Mouse (Mus musculus): ENCODE data around the gene H2-M5. TPM values are rescaled to one million over a fixed set of nuclear protein-coding genes. Genes with fewer than 3 reads are reported as not detected.

The H2-M5 gene
- polyA plus RNA-seq, 1 experiment from 2014 or later: 1.7 TPM

- Histone ChIP-seq H3K4me2 (replicated peaks) (peak overlapping the region; percentile 84), H3K9me3 (no peaks in the 10 kb centered on the region), H3K27ac (no peak overlapping the region), H3K36me3 (peaks cover 7% of the 10 kb centered on the region; the same call in 1 of the 2 replicates), H3K4me3 (peak overlapping the region; percentile 61), H3K27me3 (replicated peaks) (no peaks in the 10 kb centered on the region), H3K9ac (peak overlapping the region; percentile 77), H3K4me1 (peaks cover 11% of the 10 kb centered on the region)
- ATAC-seq (ENCODE audit: low FRiP score, low read depth): peak; percentile 21; the same call in 1 of the 2 replicates
- WGBS: 10% methylated on average over 12 of the region's 12 CpGs
Observed at GRCm38 (mm10) chr17:36958884-36959283, 30.5 kb downstream of the H2-M5 start.

- WGBS: under 1% methylated on average over 46 of the region's 46 CpGs
- peak; percentile 98 for ATAC-seq (ENCODE audit: low FRiP score, low read depth)
Observed at GRCm38 (mm10) chr17:36957999-36958743, 31.2 kb downstream of the H2-M5 start, which contains the start of the genes Znrd1 and Znrd1as. Gene Znrd1 (minus strand): TSS chr17:36958559. Gene Znrd1as (plus strand): TSS chr17:36958592.

GRCm38 (mm10) chr17:36953062-36953461, 36.3 kb downstream of the H2-M5 start:
- no peak for ATAC-seq (ENCODE audit: low FRiP score, low read depth)
- H3K27me3 ChIP-seq (replicated peaks): no peaks in the 10 kb centered on the region
- H3K9me3 ChIP-seq: no peaks in the 10 kb centered on the region
- H3K4me1 ChIP-seq: peaks cover 12% of the 10 kb centered on the region
- no peak overlapping the region for H3K4me2 ChIP-seq (replicated peaks)
- no peak overlapping the region for H3K4me3 ChIP-seq
- no peak overlapping the region for H3K9ac ChIP-seq
- H3K27ac ChIP-seq: no peak overlapping the region
- peaks cover 15% of the 10 kb centered on the region; the same call in 1 of the 2 replicates for H3K36me3 ChIP-seq
- 93% methylated on average over 1 of the region's 1 CpGs for WGBS

More at GRCm38 (mm10) chr17:36957999-36958743, 31.2 kb downstream of the H2-M5 start, which contains the start of the genes Znrd1 and Znrd1as:
- Histone ChIP-seq H3K36me3 (peaks cover 7% of the 10 kb centered on the region; the same call in 1 of the 2 replicates), H3K27me3 (replicated peaks) (no peaks in the 10 kb centered on the region), H3K4me3 (peak within 1 kb of the TSS; percentile 61), H3K4me2 (replicated peaks) (peak within 1 kb of the TSS; percentile 84), H3K4me1 (peaks cover 11% of the 10 kb centered on the region), H3K9ac (peak within 1 kb of the TSS; percentile 77), H3K9me3 (no peaks in the 10 kb centered on the region), H3K27ac (no peak within 1 kb of the TSS)

GRCm38 (mm10) chr17:36952631-36953030, 36.7 kb downstream of the H2-M5 start:
- Histone ChIP-seq H3K4me2 (replicated peaks) (no peak overlapping the region), H3K9ac (no peak overlapping the region), H3K4me1 (peaks cover 12% of the 10 kb centered on the region), H3K27me3 (replicated peaks) (no peaks in the 10 kb centered on the region), H3K9me3 (no peaks in the 10 kb centered on the region), H3K4me3 (no peak overlapping the region), H3K36me3 (peaks cover 15% of the 10 kb centered on the region; the same call in 1 of the 2 replicates), H3K27ac (no peak overlapping the region)
- 90% methylated on average over 2 of the region's 2 CpGs for WGBS
- no peak for ATAC-seq (ENCODE audit: low FRiP score, low read depth)

GRCm38 (mm10) chr17:36950981-36951947, 38.1 kb downstream of the H2-M5 start, which contains the start of gene Ppp1r11:
Gene Ppp1r11 (minus strand): TSS chr17:36951741.
- Histone ChIP-seq H3K4me1 (peaks cover 18% of the 10 kb centered on the region), H3K27me3 (replicated peaks) (no peaks in the 10 kb centered on the region), H3K36me3 (peaks cover 15% of the 10 kb centered on the region; the same call in 1 of the 2 replicates), H3K27ac (peak within 1 kb of the TSS; percentile 58; the same call in 1 of the 2 replicates), H3K4me3 (peak within 1 kb of the TSS; percentile 56), H3K9ac (peak within 1 kb of the TSS; percentile 76), H3K4me2 (replicated peaks) (peak within 1 kb of the TSS; percentile 64), H3K9me3 (no peaks in the 10 kb centered on the region)
- peak; percentile 95 for ATAC-seq (ENCODE audit: low FRiP score, low read depth)
- WGBS: 2% methylated on average over 36 of the region's 36 CpGs

GRCm38 (mm10) chr17:36949265-36949664, 40.1 kb downstream of the H2-M5 start:
- H3K9ac ChIP-seq: no peak overlapping the region
- H3K27me3 ChIP-seq (replicated peaks): peaks cover 14% of the 10 kb centered on the region
- 97% methylated on average over 8 of the region's 8 CpGs for WGBS
- peaks cover 11% of the 10 kb centered on the region; the same call in 1 of the 2 replicates for H3K36me3 ChIP-seq
- no peaks in the 10 kb centered on the region for H3K9me3 ChIP-seq
- no peak for ATAC-seq (ENCODE audit: low FRiP score, low read depth)
- H3K4me1 ChIP-seq: peaks cover 22% of the 10 kb centered on the region
- no peak overlapping the region for H3K4me2 ChIP-seq (replicated peaks)
- no peak overlapping the region for H3K27ac ChIP-seq
- no peak overlapping the region for H3K4me3 ChIP-seq

- peaks cover 8% of the 10 kb centered on the region; the same call in 1 of the 2 replicates for H3K36me3 ChIP-seq
- peaks cover 27% of the 10 kb centered on the region for H3K4me1 ChIP-seq
- H3K9me3 ChIP-seq: no peaks in the 10 kb centered on the region
- peaks cover 24% of the 10 kb centered on the region for H3K27me3 ChIP-seq (replicated peaks)
- H3K4me3 ChIP-seq: no peak overlapping the region
- H3K27ac ChIP-seq: no peak overlapping the region
- ATAC-seq (ENCODE audit: low FRiP score, low read depth): no peak
- WGBS: 76% methylated on average over 1 of the region's 1 CpGs
- H3K4me2 ChIP-seq (replicated peaks): no peak overlapping the region
- H3K9ac ChIP-seq: no peak overlapping the region
Observed at GRCm38 (mm10) chr17:36948286-36948685, 41.1 kb downstream of the H2-M5 start.

- peak overlapping the region; percentile 55 for H3K4me3 ChIP-seq
- H3K4me1 ChIP-seq: peaks cover 35% of the 10 kb centered on the region
- peak; percentile 51 for ATAC-seq (ENCODE audit: low FRiP score, low read depth)
- no peaks in the 10 kb centered on the region for H3K9me3 ChIP-seq
- H3K27ac ChIP-seq: no peak overlapping the region
- peaks cover 34% of the 10 kb centered on the region for H3K27me3 ChIP-seq (replicated peaks)
- H3K9ac ChIP-seq: peak overlapping the region; percentile 74
- peak overlapping the region; percentile 91 for H3K4me2 ChIP-seq (replicated peaks)
- peaks cover 8% of the 10 kb centered on the region; the same call in 1 of the 2 replicates for H3K36me3 ChIP-seq
- WGBS: 1% methylated on average over 62 of the region's 62 CpGs
Observed at GRCm38 (mm10) chr17:36947051-36947819, 42.1 kb downstream of the H2-M5 start.

GRCm38 (mm10) chr17:36944121-36944775, 45.1 kb downstream of the H2-M5 start:
- H3K27ac ChIP-seq: no peak overlapping the region
- H3K36me3 ChIP-seq: peaks cover 6% of the 10 kb centered on the region; the same call in 1 of the 2 replicates
- peaks cover 43% of the 10 kb centered on the region for H3K27me3 ChIP-seq (replicated peaks)
- H3K9me3 ChIP-seq: no peaks in the 10 kb centered on the region
- no peak overlapping the region for H3K4me3 ChIP-seq
- 12% methylated on average over 9 of the region's 9 CpGs for WGBS
- H3K4me1 ChIP-seq: peaks cover 28% of the 10 kb centered on the region
- no peak overlapping the region for H3K9ac ChIP-seq
- no peak for ATAC-seq (ENCODE audit: low FRiP score, low read depth)
- H3K4me2 ChIP-seq (replicated peaks): no peak overlapping the region

- 13% methylated on average over 5 of the region's 5 CpGs for WGBS
- no peak overlapping the region for H3K4me3 ChIP-seq
- peak overlapping the region; percentile 66 for H3K4me2 ChIP-seq (replicated peaks)
Observed at GRCm38 (mm10) chr17:36943691-36944090, 45.6 kb downstream of the H2-M5 start.

More at GRCm38 (mm10) chr17:36943691-36944090, 45.6 kb downstream of the H2-M5 start:
- peaks cover 28% of the 10 kb centered on the region for H3K4me1 ChIP-seq
- no peaks in the 10 kb centered on the region for H3K9me3 ChIP-seq
- no peak overlapping the region for H3K27ac ChIP-seq
- H3K9ac ChIP-seq: no peak overlapping the region
- ATAC-seq (ENCODE audit: low FRiP score, low read depth): no peak
- H3K36me3 ChIP-seq: peaks cover under 1% of the 10 kb centered on the region; the same call in 1 of the 2 replicates
- peaks cover 43% of the 10 kb centered on the region for H3K27me3 ChIP-seq (replicated peaks)

All from neural tube, embryonic 12.5 days (tissue).